Mouse (Mus musculus) olfactory bulb, adult 2 months (tissue): ENCODE measurements around the gene Cplx3.

Experiments
- CTCF ChIP-seq: fragments of 200-500 bp; IDR thresholded peaks from 2 replicates; pipeline ENCODE4 v1.5.1; 2012; ENCODE audit warnings: low read depth, mild to moderate bottlenecking, low read length, moderate library complexity; ENCODE audit not compliant: insufficient read depth
- POLR2A ChIP-seq: fragments of 200-500 bp; IDR thresholded peaks from 2 replicates; pipeline ENCODE4 v1.6.1; 2012; ENCODE audit warnings: mild to moderate bottlenecking, low read depth, low read length, moderate library complexity; ENCODE audit not compliant: insufficient read depth

GRCm38 (mm10) chr9:57560263-57560662 is 45.8 kb downstream of the Cplx3 start:
- TF ChIP-seq POLR2A (no peak), CTCF (no peak)
